Mouse (Mus musculus): ENCODE data around the gene Hcrtr1.

Hcrtr1 gene

DNA sequence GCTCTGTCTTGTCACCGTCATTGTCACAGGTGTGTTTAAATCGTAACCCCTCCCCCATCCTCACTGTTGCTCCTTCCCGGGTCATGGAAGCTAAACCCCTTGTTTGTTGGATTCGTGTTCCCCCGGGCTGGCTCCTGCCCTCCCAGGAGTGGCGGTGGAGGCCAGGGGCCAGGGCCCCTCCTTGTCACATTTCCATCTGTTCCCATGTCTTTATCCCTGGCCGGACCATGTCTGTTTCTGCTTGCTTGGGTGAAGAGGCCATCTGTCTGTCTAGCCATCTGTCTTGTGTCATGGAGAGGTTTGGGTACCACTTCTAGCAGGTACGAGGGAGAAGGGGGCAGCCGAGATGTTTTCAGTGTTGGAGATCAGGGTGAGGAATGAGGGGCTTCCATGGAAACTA, 56.9 kb downstream of the Hcrtr1 start:
- DNase-seq (ENCODE audit: low read depth, low spot score) = no peak
- Histone ChIP-seq H3K36me3 (ENCODE audit: control insufficient read depth, insufficient read depth, low read length, poor library complexity, severe bottlenecking) (no peaks in the 10 kb centered on the region), H3K27me3 (ENCODE audit: control insufficient read depth, insufficient read depth, low read length, poor library complexity, severe bottlenecking) (no peaks in the 10 kb centered on the region)

DNA sequence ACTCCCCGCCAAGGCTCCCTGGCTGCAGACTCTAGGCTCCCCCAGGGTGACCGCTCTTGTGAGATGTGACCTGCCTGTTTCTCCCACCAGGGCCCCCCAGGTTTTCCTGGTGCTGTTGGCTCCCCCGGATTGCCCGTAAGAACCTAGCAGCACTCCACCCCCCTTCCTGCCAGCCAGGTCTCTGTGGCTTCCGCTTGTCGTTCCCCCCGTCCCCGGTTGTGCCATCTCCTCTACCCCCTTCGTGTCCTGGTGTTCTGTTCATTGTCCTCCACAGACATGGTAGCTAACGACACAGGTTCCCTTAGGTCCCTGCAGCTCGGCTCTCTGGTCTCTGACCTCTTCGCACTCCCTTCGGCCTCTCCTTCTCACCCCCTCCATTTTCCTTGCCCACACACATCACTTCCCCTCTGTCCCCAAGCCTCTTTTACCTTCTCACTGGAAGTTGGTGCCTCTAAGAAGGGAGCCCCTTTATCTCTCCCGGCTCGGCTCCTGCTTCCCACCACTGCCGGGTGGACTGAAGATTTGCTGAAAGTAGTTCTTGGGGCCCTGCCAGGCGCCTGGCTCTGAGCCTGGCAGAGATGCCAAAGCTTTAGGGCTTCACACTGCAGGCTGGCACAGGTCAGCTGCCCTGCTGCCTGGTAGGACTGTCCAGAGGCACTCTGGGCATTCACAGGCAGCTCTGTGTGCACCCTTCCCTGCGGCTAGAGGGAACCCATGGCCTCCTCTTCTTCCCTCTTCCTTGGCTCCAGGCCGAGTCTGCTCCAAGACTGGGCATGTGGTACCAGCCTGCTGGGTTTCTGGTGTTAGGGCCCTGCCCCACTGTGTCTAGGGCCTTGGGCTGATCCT, 57.6 kb downstream of the Hcrtr1 start:
- no peaks in the 10 kb centered on the region for H3K27me3 ChIP-seq (ENCODE audit: control insufficient read depth, insufficient read depth, low read length, poor library complexity, severe bottlenecking)
- no peak for DNase-seq (ENCODE audit: low read depth, low spot score)
- H3K36me3 ChIP-seq (ENCODE audit: control insufficient read depth, insufficient read depth, low read length, poor library complexity, severe bottlenecking) = no peaks in the 10 kb centered on the region
